Mouse (Mus musculus): ENCODE measurements around the gene Vps29. TPM values are rescaled to one million over a fixed set of nuclear protein-coding genes. Genes with fewer than 3 reads are reported as not detected.

Gene Vps29
- polyA plus RNA-seq (2012; rRNA removed) = 183 and 191 TPM in 2 replicates

DNA sequence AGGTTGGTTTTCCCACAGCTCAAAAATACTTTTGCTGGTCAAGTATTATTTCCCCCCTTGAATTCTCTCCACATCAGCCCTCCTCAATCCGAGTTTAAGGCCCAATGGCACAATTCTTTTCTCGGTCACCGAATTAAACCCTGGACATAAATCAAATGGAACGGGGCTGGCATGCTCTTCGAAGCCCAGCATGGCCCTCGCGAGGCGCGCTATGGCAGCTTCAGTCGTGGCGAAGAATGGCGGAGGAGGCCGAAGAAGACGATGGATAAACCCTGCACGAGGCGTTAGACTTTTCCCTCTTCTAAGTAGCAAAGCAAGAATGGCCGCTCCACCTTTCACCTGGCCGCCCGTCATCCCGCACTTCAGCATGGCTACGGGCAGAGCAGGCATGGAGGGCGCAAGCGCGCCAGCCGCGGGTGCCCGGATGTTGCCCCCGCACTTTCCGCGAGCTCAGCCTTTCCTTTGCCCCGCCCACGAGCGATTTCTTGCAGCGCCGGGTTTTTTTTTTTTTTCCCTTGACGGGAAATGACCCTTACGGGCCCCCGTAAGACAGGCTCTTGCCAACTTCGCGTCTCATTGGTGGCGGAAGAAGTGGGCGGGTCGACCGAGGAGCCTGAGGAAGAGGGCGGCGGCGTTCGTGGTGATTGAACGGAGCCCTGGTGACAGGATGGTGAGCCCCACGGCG lies at the start of gene Vps29, which contains the start of gene Rad9b:
Vps29 (plus strand) TSS at position 563 of the 685 bp plus-strand sequence.
Rad9b (minus strand) TSS at position 427 of the 685 bp plus-strand sequence.
- Histone ChIP-seq H3K27ac (ENCODE audit: insufficient read depth, low read length) (peak within 1 kb of the TSS; percentile 79), H3K4me3 (ENCODE audit: insufficient read depth, low read length) (peak within 1 kb of the TSS; percentile 91), H3K4me1 (ENCODE audit: control insufficient read depth, insufficient read depth, low read length) (peaks cover 3% of the 10 kb centered on the region)
- no peak for TF ChIP-seq CTCF (IDR thresholded peaks at IDR 0.05; ENCODE audit: extremely low read depth, insufficient read depth, low read length)
- peak; percentile 46 for TF ChIP-seq POLR2A (IDR thresholded peaks at IDR 0.05; ENCODE audit: extremely low read depth, insufficient read depth, low read length)

DNA sequence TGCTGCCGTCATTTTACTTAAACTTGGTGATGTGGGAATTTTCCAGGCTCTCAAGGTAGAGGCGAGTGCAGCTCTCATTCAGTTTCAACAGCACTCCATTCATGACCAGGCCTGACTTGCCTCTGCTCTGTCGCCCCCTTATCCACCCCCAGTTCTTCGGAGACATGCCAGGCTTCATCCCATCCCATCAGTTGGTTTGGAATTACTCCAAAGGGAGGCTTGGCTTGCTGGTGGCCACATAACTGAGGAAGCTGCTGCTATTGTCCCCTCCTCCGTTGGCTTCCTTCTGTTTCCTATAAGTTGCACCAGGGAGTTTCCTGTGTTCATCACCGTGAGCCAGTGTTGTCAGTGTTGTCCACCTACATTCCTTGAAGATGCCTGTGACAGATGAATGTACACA lies 49.6 kb upstream of the Vps29 start:
- Histone ChIP-seq H3K4me1 (ENCODE audit: control insufficient read depth, insufficient read depth, low read length) (peaks cover 22% of the 10 kb centered on the region), H3K4me3 (ENCODE audit: insufficient read depth, low read length) (no peak overlapping the region), H3K27ac (ENCODE audit: insufficient read depth, low read length) (no peak overlapping the region)
- TF ChIP-seq POLR2A (IDR thresholded peaks at IDR 0.05; ENCODE audit: extremely low read depth, insufficient read depth, low read length) (no peak), CTCF (IDR thresholded peaks at IDR 0.05; ENCODE audit: extremely low read depth, insufficient read depth, low read length) (no peak)

DNA sequence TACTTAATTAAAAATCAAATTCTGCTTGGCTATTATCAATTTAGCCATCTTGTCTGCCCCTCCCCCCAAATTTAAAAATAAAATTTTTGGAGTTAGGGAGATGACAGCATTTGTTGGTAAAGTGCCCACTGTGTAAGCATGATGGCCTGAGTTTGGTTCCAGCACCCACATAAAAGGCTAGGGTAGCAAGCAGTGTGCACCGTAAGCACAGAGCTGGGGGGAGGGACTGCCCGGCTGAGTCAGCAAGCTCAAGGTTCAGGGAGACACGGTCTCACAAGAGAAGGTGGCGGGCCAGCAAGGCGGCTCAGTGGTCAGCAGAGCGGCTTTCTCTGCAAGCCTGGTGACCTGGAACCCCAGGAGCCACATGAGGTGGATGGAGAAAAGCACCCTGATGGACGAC lies 48.7 kb upstream of the Vps29 start:
- Histone ChIP-seq H3K27ac (ENCODE audit: insufficient read depth, low read length) (no peak overlapping the region), H3K4me1 (ENCODE audit: control insufficient read depth, insufficient read depth, low read length) (peaks cover 21% of the 10 kb centered on the region), H3K4me3 (ENCODE audit: insufficient read depth, low read length) (no peak overlapping the region)
- TF ChIP-seq POLR2A (IDR thresholded peaks at IDR 0.05; ENCODE audit: extremely low read depth, insufficient read depth, low read length) (no peak), CTCF (IDR thresholded peaks at IDR 0.05; ENCODE audit: extremely low read depth, insufficient read depth, low read length) (no peak)

DNA sequence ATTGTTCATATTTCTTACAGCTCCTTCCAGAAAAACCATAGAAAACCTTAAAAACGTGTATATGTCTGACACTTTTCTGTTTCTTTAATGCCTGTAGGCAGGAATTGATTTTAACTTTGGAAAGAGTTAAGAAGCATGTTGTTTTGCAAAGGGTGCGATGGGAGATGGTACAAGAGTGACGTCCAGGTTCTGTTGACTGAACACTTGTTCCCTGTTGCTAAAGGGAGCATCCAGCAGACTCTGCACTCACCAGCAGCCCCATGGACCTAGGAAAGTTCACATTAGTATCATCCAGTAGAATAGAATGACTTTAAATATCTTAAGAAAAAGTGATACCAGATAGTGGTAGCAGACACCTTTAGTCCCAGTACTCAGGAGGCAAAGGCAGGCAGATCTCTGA lies 47.6 kb upstream of the Vps29 start:
- TF ChIP-seq CTCF (IDR thresholded peaks at IDR 0.05; ENCODE audit: extremely low read depth, insufficient read depth, low read length) (no peak), POLR2A (IDR thresholded peaks at IDR 0.05; ENCODE audit: extremely low read depth, insufficient read depth, low read length) (no peak)
- peaks cover 21% of the 10 kb centered on the region for H3K4me1 ChIP-seq (ENCODE audit: control insufficient read depth, insufficient read depth, low read length)
- no peak overlapping the region for H3K27ac ChIP-seq (ENCODE audit: insufficient read depth, low read length)
- no peak overlapping the region for H3K4me3 ChIP-seq (ENCODE audit: insufficient read depth, low read length)

DNA sequence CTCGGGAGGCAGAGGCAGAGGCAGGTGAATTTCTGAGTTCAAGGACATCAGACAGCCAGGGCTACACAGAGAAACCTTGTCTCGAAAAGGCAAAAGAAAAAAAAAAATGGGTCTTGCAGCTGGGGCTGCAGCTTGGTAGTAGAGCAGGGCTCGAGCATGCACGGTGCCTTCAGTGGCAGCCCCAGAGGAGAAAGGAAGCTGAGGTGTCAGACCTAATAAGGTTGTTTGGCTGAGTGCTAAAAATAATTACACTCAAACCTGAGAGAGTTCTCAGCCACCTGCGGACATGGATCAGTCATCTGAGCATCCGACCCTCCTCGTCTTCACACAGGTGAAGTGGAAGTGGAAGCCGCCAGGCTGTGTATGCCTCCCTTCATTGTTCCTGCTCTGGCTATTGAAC lies 43.5 kb upstream of the Vps29 start:
- no peak overlapping the region for H3K4me3 ChIP-seq (ENCODE audit: insufficient read depth, low read length)
- H3K4me1 ChIP-seq (ENCODE audit: control insufficient read depth, insufficient read depth, low read length) = peaks cover 3% of the 10 kb centered on the region
- no peak overlapping the region for H3K27ac ChIP-seq (ENCODE audit: insufficient read depth, low read length)
- TF ChIP-seq CTCF (IDR thresholded peaks at IDR 0.05; ENCODE audit: extremely low read depth, insufficient read depth, low read length) (no peak), POLR2A (IDR thresholded peaks at IDR 0.05; ENCODE audit: extremely low read depth, insufficient read depth, low read length) (no peak)

DNA sequence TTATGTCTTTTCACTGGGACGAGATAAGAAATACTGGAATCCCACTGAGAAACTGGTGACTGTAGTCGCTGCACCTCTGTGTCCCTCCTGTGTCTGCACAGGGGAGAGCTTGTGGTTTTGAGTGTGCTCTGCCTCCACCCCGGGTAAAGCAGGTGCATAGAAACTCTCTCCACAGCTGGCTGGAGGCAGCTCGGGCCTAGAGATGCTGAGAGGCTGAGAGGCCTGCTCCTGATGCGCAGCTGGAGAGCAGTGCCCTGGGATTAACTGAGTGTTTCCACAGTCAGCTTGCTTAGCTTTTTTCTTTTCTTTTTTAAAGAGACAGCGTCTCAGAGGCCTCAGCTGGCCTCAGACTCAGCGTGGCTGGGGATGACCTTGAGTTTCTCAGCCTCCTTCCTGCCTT lies 42.5 kb upstream of the Vps29 start:
- Histone ChIP-seq H3K4me1 (ENCODE audit: control insufficient read depth, insufficient read depth, low read length) (peaks cover 3% of the 10 kb centered on the region), H3K4me3 (ENCODE audit: insufficient read depth, low read length) (no peak overlapping the region), H3K27ac (ENCODE audit: insufficient read depth, low read length) (no peak overlapping the region)
- TF ChIP-seq CTCF (IDR thresholded peaks at IDR 0.05; ENCODE audit: extremely low read depth, insufficient read depth, low read length) (no peak), POLR2A (IDR thresholded peaks at IDR 0.05; ENCODE audit: extremely low read depth, insufficient read depth, low read length) (no peak)

DNA sequence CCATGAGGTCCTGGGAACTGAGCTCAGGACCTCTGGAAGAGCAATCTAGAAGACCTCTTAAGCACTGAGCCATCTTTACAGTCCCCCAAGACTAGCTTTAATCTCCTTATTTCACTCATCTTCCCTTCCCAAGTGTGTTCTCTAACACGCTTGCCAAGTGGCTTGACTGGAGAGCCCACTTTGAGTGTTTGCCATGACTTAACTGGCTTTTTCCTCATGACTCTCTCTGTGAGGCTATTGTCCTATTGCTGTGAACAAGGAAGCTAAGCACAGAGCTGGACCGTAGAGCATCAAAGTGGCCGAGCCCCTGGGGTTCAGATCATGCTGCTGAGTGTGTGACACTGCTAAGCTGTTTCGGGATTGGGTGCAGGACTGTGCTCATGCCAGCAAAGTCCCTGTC lies 41.8 kb upstream of the Vps29 start:
- TF ChIP-seq CTCF (IDR thresholded peaks at IDR 0.05; ENCODE audit: extremely low read depth, insufficient read depth, low read length) (no peak), POLR2A (IDR thresholded peaks at IDR 0.05; ENCODE audit: extremely low read depth, insufficient read depth, low read length) (no peak)
- peaks cover 3% of the 10 kb centered on the region for H3K4me1 ChIP-seq (ENCODE audit: control insufficient read depth, insufficient read depth, low read length)
- no peak overlapping the region for H3K27ac ChIP-seq (ENCODE audit: insufficient read depth, low read length)
- no peak overlapping the region for H3K4me3 ChIP-seq (ENCODE audit: insufficient read depth, low read length)

DNA sequence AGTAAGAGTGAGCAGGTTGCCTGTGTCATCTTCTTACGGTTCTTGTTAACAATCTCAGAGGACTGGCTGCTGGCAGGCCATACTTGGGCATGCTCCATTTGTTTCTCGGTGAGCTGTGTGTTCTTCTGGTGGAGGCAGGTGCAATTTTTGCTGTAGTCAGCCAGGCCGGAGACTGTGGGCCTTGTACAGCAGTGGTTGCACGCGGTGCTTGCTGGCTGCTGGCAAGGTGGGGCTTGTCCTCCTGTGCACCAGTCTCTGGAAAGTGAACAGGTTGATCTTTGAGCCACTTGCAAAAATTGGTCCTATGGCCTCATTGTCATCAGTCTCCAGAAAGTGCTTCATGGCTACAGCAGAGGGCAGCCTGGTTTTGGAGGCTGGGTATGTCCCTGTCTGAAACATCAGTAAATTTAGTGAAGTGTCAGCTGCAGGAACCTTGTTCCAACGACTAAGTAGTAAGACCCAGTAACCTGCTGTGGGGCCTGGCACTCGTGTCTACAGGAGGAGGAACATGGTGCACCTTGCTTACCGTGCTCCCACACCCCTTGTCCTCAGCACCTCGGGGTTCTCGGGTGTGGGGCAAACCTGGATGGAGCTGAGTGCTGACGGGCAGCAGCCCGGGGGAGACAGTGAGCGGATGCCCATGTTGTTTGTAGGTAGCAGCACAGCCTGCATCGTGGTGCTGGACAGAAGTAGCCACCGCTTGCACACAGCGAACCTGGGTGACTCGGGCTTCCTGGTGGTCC lies 41.1 kb upstream of the Vps29 start:
- TF ChIP-seq POLR2A (IDR thresholded peaks at IDR 0.05; ENCODE audit: extremely low read depth, insufficient read depth, low read length) (no peak), CTCF (IDR thresholded peaks at IDR 0.05; ENCODE audit: extremely low read depth, insufficient read depth, low read length) (no peak)
- H3K4me3 ChIP-seq (ENCODE audit: insufficient read depth, low read length) = no peak overlapping the region
- no peak overlapping the region for H3K27ac ChIP-seq (ENCODE audit: insufficient read depth, low read length)
- peaks cover 3% of the 10 kb centered on the region for H3K4me1 ChIP-seq (ENCODE audit: control insufficient read depth, insufficient read depth, low read length)

DNA sequence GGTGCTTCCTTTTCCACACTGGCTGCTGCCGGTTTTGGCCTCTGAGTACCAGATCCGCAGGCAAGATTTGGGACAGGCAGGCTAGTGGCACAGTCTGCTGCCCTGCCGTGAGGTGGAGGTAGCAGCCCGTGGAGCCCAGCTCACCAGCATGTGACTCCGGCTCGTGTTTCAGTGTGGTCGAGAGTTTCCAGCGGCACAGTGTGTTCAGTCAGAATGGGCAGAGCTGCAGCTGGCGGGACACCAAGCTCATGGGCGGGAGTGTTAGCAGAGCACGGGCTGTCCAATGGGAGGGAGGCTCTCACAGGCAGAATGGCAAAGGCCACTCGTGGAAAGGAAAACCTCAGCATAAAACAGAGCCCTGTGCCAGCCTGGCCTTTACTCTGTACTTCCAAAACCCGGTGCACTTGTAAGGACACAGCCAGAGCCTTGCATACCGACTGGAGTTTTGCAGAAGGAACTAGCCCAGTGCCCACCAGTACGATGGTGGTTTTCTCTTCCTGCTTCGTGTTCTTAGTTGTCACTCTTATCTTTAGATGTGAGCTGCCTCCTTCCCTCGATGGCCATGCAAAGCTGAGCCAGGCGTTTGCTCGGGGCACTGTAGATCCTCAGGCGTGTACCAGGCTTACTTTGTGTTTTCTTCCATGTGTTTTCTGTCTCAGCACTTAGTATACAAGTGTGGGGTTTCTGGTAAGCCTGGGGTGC lies 39.1 kb upstream of the Vps29 start:
- Histone ChIP-seq H3K4me3 (ENCODE audit: insufficient read depth, low read length) (no peak overlapping the region), H3K4me1 (ENCODE audit: control insufficient read depth, insufficient read depth, low read length) (peaks cover 3% of the 10 kb centered on the region), H3K27ac (ENCODE audit: insufficient read depth, low read length) (peak overlapping the region; percentile 67)
- TF ChIP-seq CTCF (IDR thresholded peaks at IDR 0.05; ENCODE audit: extremely low read depth, insufficient read depth, low read length) (peak; percentile 27; the same call in 1 of the 2 replicates), POLR2A (IDR thresholded peaks at IDR 0.05; ENCODE audit: extremely low read depth, insufficient read depth, low read length) (no peak)
